Mouse (Mus musculus) ES-CJ7 (cell line): ENCODE results near the gene Capn8.

ENCODE experiments used
- DNase-seq: peaks from one replicate; pipeline ENCODE4 v3.0.0; 2011; ENCODE audit warnings: low read depth, low spot score

Gene Capn8

DNA sequence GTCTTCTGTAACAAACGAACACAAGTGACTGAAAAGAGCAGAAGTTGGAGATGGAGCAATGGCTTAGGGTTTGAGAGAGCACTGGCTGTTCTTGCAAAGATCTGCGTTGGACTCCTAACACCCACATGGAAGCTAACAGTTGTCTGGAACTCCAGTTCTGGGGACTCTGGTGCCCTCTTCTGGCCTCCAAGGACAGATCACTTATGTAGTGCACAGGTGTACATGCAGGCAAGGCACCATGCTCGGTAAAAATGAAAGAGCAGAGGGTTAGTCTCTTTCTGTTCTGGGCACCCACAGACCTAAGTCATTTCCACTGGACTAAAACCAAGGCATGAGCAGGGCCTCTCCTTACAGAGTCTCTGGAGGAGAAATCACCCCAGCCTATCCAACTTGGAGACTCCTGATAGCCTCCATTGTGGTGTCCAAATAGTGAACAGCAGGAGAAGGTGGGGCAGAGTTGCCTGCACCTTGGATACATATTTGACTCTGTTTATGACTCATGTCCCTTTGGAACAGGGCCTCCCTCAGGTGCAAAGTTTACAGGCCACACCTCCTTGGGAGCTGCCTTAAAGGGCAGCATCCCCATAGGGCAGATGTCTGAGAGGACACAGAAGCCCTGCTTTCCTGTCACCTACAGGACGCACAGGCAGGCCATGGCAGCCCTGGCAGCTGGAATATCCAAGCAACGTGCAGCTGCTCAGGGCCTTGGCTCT, at the start of gene Capn8:
TSS of gene Capn8 (plus strand) at position 600 of the 713 bp plus-strand sequence.
- DNase-seq, result peak; percentile 89

- DNase-seq, result peak; percentile 30
Measured at GRCm38 (mm10) chr1:182516758-182517676, 47.8 kb upstream of the Capn8 start, which contains the start of gene Capn2. Capn2 (minus strand) TSS chr1:182517608.

- peak; percentile 42 for DNase-seq
Measured at GRCm38 (mm10) chr1:182517677-182518011, 47.2 kb upstream of the Capn8 start.

DNA sequence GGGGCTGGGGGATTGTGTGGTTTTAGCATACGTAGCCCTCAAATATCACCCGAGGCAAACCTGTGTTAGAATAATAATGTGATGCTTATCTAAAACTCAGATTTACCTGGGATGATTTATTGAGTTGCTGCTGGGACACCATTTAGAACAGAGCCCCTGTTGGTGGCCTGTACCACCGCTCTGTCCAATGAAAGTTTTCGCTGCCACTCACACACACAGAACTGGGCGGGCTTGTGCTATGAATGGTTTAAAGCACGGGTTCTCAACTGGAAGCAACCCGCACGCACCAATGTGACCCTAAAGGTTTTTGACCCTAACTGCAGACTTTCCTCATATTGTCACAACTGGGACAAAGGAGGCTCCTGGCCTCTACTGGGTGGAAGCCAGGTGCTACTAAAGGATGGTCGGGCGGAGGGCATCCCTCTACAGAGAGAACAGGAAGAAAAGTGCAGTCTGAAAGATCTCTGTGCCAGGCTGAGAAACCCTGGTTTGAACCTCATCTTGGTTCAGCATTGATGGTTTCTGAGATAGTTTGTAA, 46.6 kb upstream of the Capn8 start:
- peak; percentile 34 for DNase-seq

- no peak for DNase-seq
Measured at GRCm38 (mm10) chr1:182518811-182519210, 46.0 kb upstream of the Capn8 start.

DNA sequence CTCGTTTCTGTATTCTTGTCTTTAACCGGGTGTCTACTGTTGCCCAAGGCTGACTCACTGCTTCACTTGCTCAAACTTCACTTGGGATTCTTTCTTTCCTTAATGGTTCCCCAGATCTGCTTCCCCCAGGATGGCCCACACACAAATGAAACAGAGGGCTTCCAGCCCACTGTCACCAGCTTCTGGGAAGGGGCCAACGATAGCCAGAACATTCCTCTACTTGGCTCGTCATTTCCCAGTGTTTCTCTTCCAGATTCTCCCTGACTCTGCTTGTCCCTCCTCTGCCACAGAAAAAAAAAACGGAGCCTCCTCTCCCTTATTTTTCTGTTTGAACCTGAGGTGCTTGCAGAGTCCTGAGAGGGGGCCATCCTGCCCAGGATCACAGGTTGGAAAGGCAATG, 45.5 kb upstream of the Capn8 start:
- DNase-seq, result no peak

GRCm38 (mm10) chr1:182520091-182520937, 44.5 kb upstream of the Capn8 start:
- peak; percentile 59 for DNase-seq

DNA sequence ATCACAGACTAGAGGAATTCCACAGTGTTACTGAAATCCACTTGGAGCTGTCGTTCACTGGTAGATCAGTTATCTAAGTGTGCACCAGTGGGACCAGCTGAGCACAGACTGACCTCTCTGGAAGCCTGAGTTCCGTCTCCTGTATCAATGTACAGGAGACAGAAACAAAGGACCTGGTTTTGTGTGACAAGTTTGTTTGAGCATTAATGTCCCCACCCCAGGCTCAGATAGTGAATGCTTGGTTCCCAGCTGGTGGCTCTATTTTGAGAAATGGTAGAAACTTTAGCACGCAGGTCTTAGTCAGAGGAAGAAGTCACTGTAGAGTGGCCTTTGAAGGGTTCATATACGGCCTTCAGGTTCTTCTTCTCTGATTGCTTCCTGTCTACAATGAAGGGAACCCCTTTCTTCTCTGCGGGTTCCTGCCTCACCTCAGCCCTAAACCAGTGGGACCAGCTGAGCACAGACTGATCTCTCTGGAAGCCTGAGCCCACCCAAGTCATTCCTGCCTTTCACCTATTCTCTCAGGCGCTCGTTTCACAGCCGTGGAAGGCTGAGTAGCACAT, 43.8 kb upstream of the Capn8 start:
- DNase-seq, result no peak

GRCm38 (mm10) chr1:182522961-182523360, 41.8 kb upstream of the Capn8 start:
- DNase-seq, result no peak

GRCm38 (mm10) chr1:182523692-182524091, 41.1 kb upstream of the Capn8 start:
- no peak for DNase-seq

GRCm38 (mm10) chr1:182525601-182526000, 39.2 kb upstream of the Capn8 start:
- no peak for DNase-seq

DNA sequence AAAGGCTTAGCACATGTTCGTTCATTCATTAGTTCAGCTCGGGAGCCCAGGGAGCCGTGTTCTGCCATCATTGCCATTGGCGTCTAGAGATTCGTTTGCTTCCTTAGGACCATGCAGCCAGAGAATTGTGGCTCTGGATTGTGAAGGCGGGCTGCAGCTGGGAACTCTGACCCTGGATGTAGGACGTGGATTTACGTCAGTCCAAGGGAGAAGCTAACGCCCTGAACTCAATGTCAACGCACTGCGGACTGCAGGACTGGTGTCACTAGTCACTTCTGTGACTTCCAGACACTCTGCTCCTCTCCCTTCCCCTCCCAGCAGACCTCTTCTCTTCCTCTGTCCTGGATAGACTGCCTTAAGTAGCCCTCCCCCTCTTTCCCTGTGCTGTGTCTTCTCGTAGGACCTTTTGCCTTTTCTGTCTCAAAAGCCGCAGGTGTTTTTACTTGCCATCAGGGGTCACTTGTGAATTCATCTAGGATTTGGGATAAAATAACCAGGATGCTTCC, 37.5 kb upstream of the Capn8 start:
- no peak for DNase-seq

GRCm38 (mm10) chr1:182527921-182528858, 36.6 kb upstream of the Capn8 start:
- DNase-seq, result peak; percentile 78

GRCm38 (mm10) chr1:182533583-182533982, 31.2 kb upstream of the Capn8 start:
- DNase-seq, result no peak

DNA sequence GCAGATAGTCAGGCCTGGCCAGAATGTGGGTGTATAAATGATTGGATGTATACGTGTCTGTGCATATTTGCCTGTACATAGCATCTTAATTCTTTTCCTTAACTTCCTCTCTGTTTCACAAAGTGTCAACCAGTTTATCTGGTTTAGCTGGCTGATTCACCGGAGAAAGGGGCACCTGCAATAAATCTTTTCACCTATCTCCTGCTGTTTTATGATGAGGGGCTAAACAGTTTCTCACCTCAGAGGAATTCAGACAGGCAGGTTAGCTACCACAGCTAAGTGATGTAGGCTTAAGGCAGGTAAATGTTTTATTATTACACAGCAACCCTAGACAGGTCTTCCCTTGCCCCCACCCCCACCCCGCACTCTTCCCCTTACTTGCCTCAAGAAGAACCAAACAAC, 29.7 kb upstream of the Capn8 start:
- no peak for DNase-seq

DNA sequence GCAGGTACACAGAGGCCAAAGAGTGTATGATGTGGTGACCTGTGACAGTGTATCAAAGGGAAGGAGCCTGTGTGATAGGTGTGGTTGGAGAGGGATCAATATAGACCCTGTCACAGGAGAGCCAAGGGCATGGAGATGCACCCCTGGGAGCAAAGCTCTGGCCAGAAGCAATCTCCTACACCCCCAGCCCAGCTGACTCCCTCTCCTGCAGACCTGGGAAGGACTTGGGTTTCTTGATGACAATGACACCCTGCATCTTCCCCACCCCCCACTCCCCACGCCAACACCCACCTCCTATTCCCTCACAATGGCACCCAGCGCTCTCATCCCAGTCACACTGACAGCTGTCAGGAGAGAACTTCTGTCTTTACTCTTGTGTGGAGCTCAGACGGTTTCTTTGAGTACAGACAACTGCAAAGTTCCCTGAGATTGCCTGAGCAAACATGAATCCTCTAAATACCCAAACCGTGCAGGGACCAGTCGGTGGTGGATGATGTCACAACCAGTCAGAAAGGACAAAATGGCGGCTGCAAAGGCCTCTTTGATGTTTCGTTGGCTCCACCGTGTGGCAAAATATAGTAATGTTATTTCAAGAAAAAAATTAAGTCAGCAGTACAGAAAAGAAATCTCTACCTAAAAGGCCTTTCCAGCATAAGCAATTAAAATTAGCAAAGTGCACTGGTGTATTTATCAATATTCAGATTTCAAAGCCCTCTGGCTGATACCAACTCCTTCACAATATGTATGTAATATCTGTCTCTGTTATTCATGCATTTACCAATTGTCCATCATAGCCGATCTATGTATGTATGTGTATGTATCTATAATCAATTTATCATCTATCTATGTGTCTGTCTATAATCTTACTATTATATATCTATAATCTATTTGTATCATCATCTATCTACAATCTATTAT, 25.5 kb upstream of the Capn8 start:
- DNase-seq, result peak; percentile 90

DNA sequence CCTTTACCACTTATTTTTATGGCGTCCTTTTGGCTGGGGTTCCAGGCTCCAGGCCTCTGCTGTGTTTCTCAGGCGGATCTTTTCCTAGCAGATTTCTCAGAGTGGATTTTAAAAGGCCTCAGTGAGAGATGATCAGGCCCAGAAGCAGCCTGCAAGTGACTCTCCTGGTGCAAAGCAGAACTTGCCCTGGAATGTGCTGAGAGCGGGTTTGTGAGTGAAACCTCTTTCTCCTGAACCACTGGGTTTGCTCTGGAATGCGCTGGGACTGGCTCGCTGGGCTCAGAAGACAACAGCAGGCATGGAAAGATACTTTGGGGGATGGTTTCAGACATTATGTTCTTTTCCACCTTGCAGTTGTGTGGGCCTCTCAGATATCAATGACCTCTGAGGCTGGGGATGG, 22.7 kb upstream of the Capn8 start:
- DNase-seq, result no peak

DNA sequence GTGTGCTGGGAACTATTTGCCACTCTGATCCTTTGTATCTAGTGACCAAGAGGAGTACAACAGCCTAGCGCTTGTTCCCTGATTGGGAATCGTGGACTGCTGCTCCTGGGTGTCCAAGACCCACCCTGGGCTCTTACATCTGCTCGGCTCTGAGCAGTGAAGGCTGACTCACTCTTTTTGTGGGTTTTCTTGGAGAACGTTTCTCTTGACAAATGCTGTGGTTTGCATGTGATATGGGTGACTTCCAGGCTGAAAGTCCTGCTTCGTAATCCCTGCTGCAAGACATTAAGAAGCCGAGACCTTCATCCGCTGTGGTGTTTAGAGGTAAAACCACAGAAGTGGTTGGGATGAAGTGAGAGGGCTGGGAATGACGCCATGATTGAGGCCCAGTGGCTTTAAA, 21.7 kb upstream of the Capn8 start:
- DNase-seq, result no peak

- DNase-seq, result no peak
Measured at GRCm38 (mm10) chr1:182543906-182544305, 20.9 kb upstream of the Capn8 start.
